Mouse (Mus musculus) myocyte (in vitro differentiated cells): ENCODE data around the gene Gm5134. TPM values are rescaled to one million over a fixed set of nuclear protein-coding genes. Genes with fewer than 3 reads are reported as not detected.

Source experiments
- H3K27me3 ChIP-seq: one replicate; pipeline ENCODE4 v1.6.1; 2011; ENCODE audit not compliant: control insufficient read depth, insufficient read depth, insufficient read length
- H3K36me3 ChIP-seq: one replicate; pipeline ENCODE4 v1.6.1; 2011; ENCODE audit not compliant: control insufficient read depth, insufficient read depth
- H3K4me2 ChIP-seq: one replicate; pipeline ENCODE4 v1.6.1; 2011; ENCODE audit warnings: low read depth, control low read depth
- H3K4me3 ChIP-seq: one replicate; pipeline ENCODE4 v1.5.1; 2011; ENCODE audit warnings: mild to moderate bottlenecking, control low read depth, moderate library complexity
- H3K79me2 ChIP-seq: one replicate; pipeline ENCODE4 v1.6.1; 2011; ENCODE audit not compliant: control insufficient read depth, insufficient read depth
- H3ac ChIP-seq: one replicate; pipeline ENCODE4 v1.6.1; 2011; ENCODE audit not compliant: control insufficient read depth, insufficient read length
- CEBPB ChIP-seq: IDR thresholded peaks from 2 replicates; pipeline ENCODE4 v1.6.1; 2011; ENCODE audit warnings: mild to moderate bottlenecking, moderate library complexity; ENCODE audit not compliant: poor library complexity, insufficient read depth, severe bottlenecking
- E2F4 ChIP-seq: IDR thresholded peaks from one replicate; pipeline ENCODE4 v1.6.1; 2011; ENCODE audit warnings: mild to moderate bottlenecking, control low read depth, moderate library complexity; ENCODE audit not compliant: insufficient read depth
- MAX ChIP-seq: IDR thresholded peaks from one replicate; pipeline ENCODE4 v1.6.1; 2011; ENCODE audit warnings: low read depth, mild to moderate bottlenecking, control low read depth
- MYOD1 ChIP-seq, 3 experiments: IDR thresholded peaks; one replicate each; pipeline ENCODE4 v1.6.1; 2011; ENCODE audit warnings: control low read depth in 2 of 3, low read depth in 2 of 3, mild to moderate bottlenecking in 2 of 3, moderate library complexity in 1 of 3; ENCODE audit not compliant: insufficient read length in 2 of 3, control insufficient read depth in 1 of 3
- MYOG ChIP-seq, 3 experiments: IDR thresholded peaks; one replicate each; pipeline ENCODE4 v1.6.1; 2011; ENCODE audit warnings: control low read depth in 2 of 3, low read depth in 2 of 3, mild to moderate bottlenecking in 2 of 3; ENCODE audit not compliant: insufficient read length in 2 of 3, control insufficient read depth in 1 of 3, insufficient read depth in 1 of 3
- POLR2A ChIP-seq: IDR thresholded peaks from one replicate; pipeline ENCODE4 v1.6.1; 2011; ENCODE audit warnings: low read depth, mild to moderate bottlenecking, control low read depth, moderate library complexity; ENCODE audit not compliant: insufficient read length
- POLR2AphosphoS2 ChIP-seq: IDR thresholded peaks from one replicate; pipeline ENCODE4 v1.6.1; 2011; ENCODE audit warnings: low read depth, control low read depth; ENCODE audit not compliant: insufficient read length
- REST ChIP-seq: IDR thresholded peaks from one replicate; pipeline ENCODE4 v1.6.1; 2011; ENCODE audit warnings: mild to moderate bottlenecking, control low read depth, moderate library complexity; ENCODE audit not compliant: insufficient read depth, insufficient read length
- SRF ChIP-seq: IDR thresholded peaks from one replicate; pipeline ENCODE4 v1.6.1; 2011; ENCODE audit warnings: low read depth; ENCODE audit not compliant: control insufficient read depth, insufficient read length
- TCF12 ChIP-seq: IDR thresholded peaks from one replicate; pipeline ENCODE4 v1.6.1; 2011; ENCODE audit warnings: mild to moderate bottlenecking, control low read depth; ENCODE audit not compliant: poor library complexity, insufficient read depth, severe bottlenecking
- TCF3 ChIP-seq: IDR thresholded peaks from one replicate; pipeline ENCODE4 v1.6.1; 2011; ENCODE audit warnings: low read depth, control low read depth; ENCODE audit not compliant: insufficient read length
- USF1 ChIP-seq: IDR thresholded peaks from one replicate; pipeline ENCODE4 v1.6.1; 2011; ENCODE audit warnings: low read depth, mild to moderate bottlenecking, control low read depth, moderate library complexity
- polyA plus RNA-seq: library from polyadenylated mRNA; unstranded; fragments of >200 nt; fragmentation: generic; extraction: Trizol; gene quantifications from one replicate; pipeline ENCODE4 v1.2.1, GENCODE M21; 2012; ENCODE audit warnings: missing spikeins

The Gm5134 gene
- polyA plus RNA-seq, 1 experiment = 0.01 TPM

DNA sequence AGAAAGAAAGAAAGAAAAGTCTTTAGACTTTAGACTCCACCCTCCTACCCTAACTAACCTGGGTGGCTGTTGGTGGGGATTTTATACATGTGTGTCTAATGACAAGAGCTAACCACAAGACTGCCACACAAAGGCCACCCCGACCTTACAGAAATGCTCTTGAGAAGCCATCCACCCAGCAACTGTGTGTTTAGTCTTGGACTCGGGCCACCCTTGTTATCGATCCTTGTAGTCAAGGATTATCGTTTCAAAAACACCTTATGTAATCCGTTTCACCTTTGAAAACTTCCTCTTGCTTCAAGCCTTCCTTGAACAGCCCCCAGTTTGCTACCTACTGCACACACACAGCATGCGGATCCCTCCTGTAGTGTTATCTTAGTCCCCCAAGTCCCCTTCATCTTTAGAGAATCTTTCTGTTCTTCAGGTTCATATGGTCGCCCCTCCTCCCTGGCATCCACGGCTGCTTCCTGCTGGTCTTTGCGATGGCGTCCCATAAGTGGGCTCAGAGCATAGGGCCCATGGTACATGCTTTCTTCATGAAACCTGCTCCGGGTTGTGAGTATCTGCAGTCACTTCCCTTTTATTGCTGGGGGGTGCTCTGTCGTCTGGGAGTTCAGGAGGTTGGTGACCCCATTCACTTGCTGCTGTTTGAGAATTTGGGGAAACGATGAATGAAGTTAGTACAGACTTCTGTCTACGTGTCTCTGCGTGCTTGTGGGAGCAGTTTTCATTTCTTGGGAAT, 11.4 kb upstream of the Gm5134 start, which contains the start of gene Vpreb3:
Gene Vpreb3, plus strand, starts transcription at position 322 of the 742 bp plus-strand sequence.
- Histone ChIP-seq H3K27me3 (no peaks in the 10 kb centered on the region), H3K36me3 (no peaks in the 10 kb centered on the region), H3K79me2 (no peaks in the 10 kb centered on the region), H3ac (no peak within 1 kb of the TSS), H3K4me2 (peak within 1 kb of the TSS; percentile 73), H3K4me3 (no peak within 1 kb of the TSS)
- TF ChIP-seq MYOD1 (IDR thresholded peaks at IDR 0.05; ENCODE audit: control insufficient read depth in 1 of 3, insufficient read length in 2 of 3, low read depth in 2 of 3) = no peak

DNA sequence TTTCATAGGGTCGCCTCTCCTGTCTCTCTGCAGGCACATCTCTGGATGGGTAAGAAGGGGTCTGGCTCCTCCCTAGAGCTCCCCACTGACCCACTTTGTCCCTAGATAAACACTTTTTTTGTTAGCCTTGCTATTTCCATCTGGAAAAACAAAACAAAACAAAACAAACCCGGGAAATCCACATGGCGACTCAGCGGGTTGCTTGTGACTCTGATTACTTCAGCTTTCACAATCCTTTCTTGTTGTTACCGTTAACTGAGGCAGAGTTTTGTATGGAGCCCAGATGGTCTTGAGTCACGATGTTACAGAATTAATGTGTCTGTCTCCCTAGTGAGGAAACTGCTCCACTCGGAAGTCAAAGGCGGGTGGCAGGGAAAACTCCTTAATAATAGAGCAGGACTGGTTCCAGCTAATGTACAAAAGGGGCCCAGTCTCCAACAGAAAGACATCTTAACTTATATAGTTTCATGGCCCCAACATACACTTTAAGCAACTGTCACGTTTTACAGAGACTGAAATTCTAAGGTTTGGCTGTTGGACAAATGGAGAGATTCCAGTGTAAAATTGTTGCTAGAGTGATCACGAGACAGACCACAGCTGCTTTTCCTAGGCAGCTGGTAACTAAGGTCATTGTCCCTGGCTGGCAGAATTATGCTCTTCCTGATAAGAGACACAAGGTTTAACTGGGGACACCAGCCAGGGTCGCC, 10.1 kb upstream of the Gm5134 start:
- Histone ChIP-seq H3ac (no peak overlapping the region), H3K27me3 (no peaks in the 10 kb centered on the region), H3K79me2 (no peaks in the 10 kb centered on the region), H3K4me2 (peak overlapping the region; percentile 73), H3K36me3 (no peaks in the 10 kb centered on the region), H3K4me3 (no peak overlapping the region)
- peak; percentile 75 for TF ChIP-seq TCF12
- peak in 2 of 3 experiments; percentile 46 to 73 for TF ChIP-seq MYOG (IDR thresholded peaks at IDR 0.05; ENCODE audit: control insufficient read depth in 1 of 3, insufficient read depth in 1 of 3, insufficient read length in 2 of 3, low read depth in 2 of 3)
- peak; percentile 82 for TF ChIP-seq CEBPB
- TF ChIP-seq POLR2AphosphoS2 = no peak
- TF ChIP-seq E2F4 = no peak
- TF ChIP-seq REST = no peak
- no peak for TF ChIP-seq MAX
- TF ChIP-seq MYOD1 (IDR thresholded peaks at IDR 0.05; ENCODE audit: control insufficient read depth in 1 of 3, insufficient read length in 2 of 3, low read depth in 2 of 3) = peak; percentile 30 to 74 (median 62)
- no peak for TF ChIP-seq USF1
- no peak for TF ChIP-seq SRF
- peak; percentile 21 for TF ChIP-seq TCF3
- TF ChIP-seq POLR2A = no peak

DNA sequence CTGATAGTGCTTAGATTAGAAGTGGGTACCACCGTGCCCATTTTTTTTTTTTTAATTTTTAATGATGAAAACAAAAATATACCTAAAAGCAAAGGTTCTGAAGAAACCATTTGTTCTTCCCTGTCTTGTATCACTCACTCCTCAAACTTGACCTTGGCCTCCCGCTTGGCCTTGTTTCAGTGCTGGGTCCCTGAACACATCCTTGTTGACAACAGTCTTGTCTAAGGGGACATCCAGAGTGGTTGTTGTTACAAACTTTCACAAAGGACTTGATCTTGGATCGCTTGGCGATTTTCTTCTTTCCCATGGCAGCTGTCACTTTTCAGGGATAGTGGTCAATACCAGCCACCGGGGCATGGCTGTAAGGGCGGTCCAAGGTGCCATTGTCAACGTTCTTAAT, 9.1 kb upstream of the Gm5134 start:
- Histone ChIP-seq H3K4me2 (no peak overlapping the region), H3K4me3 (no peak overlapping the region), H3K27me3 (no peaks in the 10 kb centered on the region), H3K79me2 (no peaks in the 10 kb centered on the region), H3ac (no peak overlapping the region), H3K36me3 (no peaks in the 10 kb centered on the region)
- TF ChIP-seq POLR2AphosphoS2 (no peak), USF1 (no peak), MAX (no peak), MYOG (IDR thresholded peaks at IDR 0.05; ENCODE audit: control insufficient read depth in 1 of 3, insufficient read depth in 1 of 3, insufficient read length in 2 of 3, low read depth in 2 of 3) (no peak), E2F4 (no peak), POLR2A (no peak), MYOD1 (IDR thresholded peaks at IDR 0.05; ENCODE audit: control insufficient read depth in 1 of 3, insufficient read length in 2 of 3, low read depth in 2 of 3) (no peak)

DNA sequence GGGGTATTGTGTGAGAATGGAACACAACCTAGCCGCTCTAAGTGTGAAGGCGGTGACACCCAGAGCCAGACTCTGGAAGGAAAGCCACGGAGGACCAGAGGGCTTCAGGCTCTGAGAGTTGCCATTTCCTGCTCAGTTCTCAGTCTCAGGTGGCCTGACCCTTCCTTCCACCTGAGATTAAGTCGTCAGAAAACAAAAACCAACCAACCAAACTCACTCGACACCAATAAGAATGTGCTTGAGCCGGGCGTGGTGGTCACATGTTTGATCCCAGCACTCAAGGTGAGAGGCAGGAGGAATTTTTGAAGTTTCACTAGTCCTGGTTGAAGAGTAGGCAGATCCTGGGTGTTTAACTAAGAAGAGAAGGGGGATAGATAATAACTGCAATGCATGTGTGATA, 8.4 kb upstream of the Gm5134 start:
- H3K4me2 ChIP-seq = no peak overlapping the region
- TF ChIP-seq POLR2A = no peak
- no peak for TF ChIP-seq TCF3
- no peak for TF ChIP-seq MAX
- TF ChIP-seq MYOG (IDR thresholded peaks at IDR 0.05; ENCODE audit: control insufficient read depth in 1 of 3, insufficient read depth in 1 of 3, insufficient read length in 2 of 3, low read depth in 2 of 3) = no peak
- no peaks in the 10 kb centered on the region for H3K36me3 ChIP-seq
- no peaks in the 10 kb centered on the region for H3K79me2 ChIP-seq
- H3ac ChIP-seq = no peak overlapping the region
- H3K4me3 ChIP-seq = no peak overlapping the region
- no peaks in the 10 kb centered on the region for H3K27me3 ChIP-seq

DNA sequence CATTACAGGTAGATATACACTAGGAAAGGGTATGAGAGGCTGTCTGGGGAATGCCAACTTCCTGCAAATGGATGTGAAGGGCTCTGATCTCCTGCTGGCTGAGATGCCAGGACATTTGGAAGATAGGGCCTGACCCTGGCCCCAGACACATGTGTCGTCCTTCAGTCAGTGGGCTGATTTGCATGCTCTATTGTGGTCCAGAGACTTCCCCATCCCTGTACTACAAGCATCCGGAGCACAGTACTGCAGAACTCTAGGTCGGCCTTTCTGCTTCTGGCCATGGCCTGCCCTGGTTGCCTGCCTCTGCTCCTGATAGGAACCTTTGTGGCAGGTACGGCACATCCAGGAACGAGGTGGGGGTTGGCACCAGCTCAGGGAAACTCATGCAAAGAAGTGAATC, 6.2 kb upstream of the Gm5134 start:
- Histone ChIP-seq H3K4me2 (no peak overlapping the region), H3K36me3 (no peaks in the 10 kb centered on the region), H3K79me2 (no peaks in the 10 kb centered on the region), H3K27me3 (peaks cover 8% of the 10 kb centered on the region), H3ac (no peak overlapping the region), H3K4me3 (no peak overlapping the region)
- TF ChIP-seq E2F4 (no peak), CEBPB (no peak), USF1 (no peak), POLR2AphosphoS2 (no peak), MAX (no peak), REST (no peak), TCF3 (no peak), MYOD1 (IDR thresholded peaks at IDR 0.05; ENCODE audit: control insufficient read depth in 1 of 3, insufficient read length in 2 of 3, low read depth in 2 of 3) (no peak), MYOG (IDR thresholded peaks at IDR 0.05; ENCODE audit: control insufficient read depth in 1 of 3, insufficient read depth in 1 of 3, insufficient read length in 2 of 3, low read depth in 2 of 3) (no peak)
